Mouse (Mus musculus) heart, embryonic 12.5 days (tissue): ENCODE results near the gene Tspear. TPM values are rescaled to one million over a fixed set of nuclear protein-coding genes. Genes with fewer than 3 reads are reported as not detected.
"Not testable (repeated sequence)": the region's sequence is repeated elsewhere in the genome, so short reads cannot be mapped to it uniquely, and the experiment has no call there.

Experiments used
- ATAC-seq: fragments of 200-750 bp; cut with Nextera tagmentation; 2 replicates; pipeline ENCODE4 v1.8.0; 2017; ENCODE audit warnings: moderate TSS enrichment, moderate library complexity; ENCODE audit not compliant: insufficient number of reproducible peaks, low FRiP score
- H3K27ac ChIP-seq: fragments of 300-500 bp; sonication (generic); 2 replicates; pipeline ENCODE4 v1.5.1; 2016; ENCODE audit warnings: mild to moderate bottlenecking, moderate library complexity; ENCODE audit not compliant: poor library complexity, severe bottlenecking
- H3K27me3 ChIP-seq: fragments of 300-500 bp; sonication (generic); replicated peaks from 2 replicates; pipeline ENCODE4 v1.6.1; 2016; ENCODE audit warnings: mild to moderate bottlenecking, moderate library complexity
- H3K36me3 ChIP-seq: fragments of 300-500 bp; sonication (generic); 2 replicates; pipeline ENCODE4 v1.6.1; 2016; ENCODE audit warnings: mild to moderate bottlenecking, moderate library complexity
- H3K4me1 ChIP-seq: fragments of 300-500 bp; sonication (generic); replicated peaks from 2 replicates; pipeline ENCODE4 v1.6.1; 2016; ENCODE audit warnings: mild to moderate bottlenecking
- H3K4me2 ChIP-seq: fragments of 300-500 bp; sonication (generic); 2 replicates; pipeline ENCODE4 v1.6.1; 2016; ENCODE audit warnings: mild to moderate bottlenecking, moderate library complexity
- H3K4me3 ChIP-seq: fragments of 300-500 bp; sonication (generic); 2 replicates; pipeline ENCODE4 v1.5.1; 2016; ENCODE audit warnings: mild to moderate bottlenecking
- H3K9ac ChIP-seq: fragments of 300-500 bp; sonication (generic); 2 replicates; pipeline ENCODE4 v1.6.1; 2016; ENCODE audit warnings: mild to moderate bottlenecking, moderate library complexity
- H3K9me3 ChIP-seq: fragments of 300-500 bp; sonication (generic); replicated peaks from 2 replicates; pipeline ENCODE4 v1.6.1; 2016; ENCODE audit warnings: mild to moderate bottlenecking, moderate library complexity
- WGBS: fragments of 180-500 bp; shearing (Covaris S2); methylation state at CpG from one replicate; pipeline ENCODE4 v1.1.7; 2016; 5-methylcytosine and 5-hydroxymethylcytosine counted together
- polyA plus RNA-seq: library from polyadenylated mRNA; unstranded; fragments of >200 nt; fragmentation: Nextera tagmentation; extraction: Ambion mirVana; gene quantifications from 2 replicates; pipeline ENCODE4 v1.2.1, GENCODE M21; 2016

Gene Tspear
- polyA plus RNA-seq, 1 experiment from 2014 or later: not detected

DNA sequence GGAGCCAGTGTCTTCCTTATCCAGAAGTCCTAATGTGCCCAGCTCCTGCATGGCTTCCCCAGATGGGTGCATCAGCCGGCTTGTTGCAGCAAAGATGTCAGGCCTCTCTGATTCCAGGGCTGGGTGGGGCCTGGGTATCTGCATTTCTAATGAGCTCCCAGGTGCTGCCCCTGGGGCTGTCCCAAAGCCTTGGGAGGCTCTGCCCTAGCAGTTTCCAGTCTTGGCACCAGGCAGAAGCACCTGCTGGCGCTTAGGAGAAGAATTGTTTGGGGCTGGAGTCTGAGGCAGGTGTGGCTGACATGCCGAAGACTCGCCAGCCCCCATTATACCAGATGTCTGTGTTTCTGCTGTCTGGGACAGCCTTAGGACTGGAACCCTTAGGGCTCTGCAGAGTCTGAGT is 15.7 kb upstream of the Tspear start:
- H3K4me1 ChIP-seq: no peaks in the 10 kb centered on the region
- 76% methylated on average over 4 of the region's 4 CpGs for WGBS
- H3K9me3 ChIP-seq: no peaks in the 10 kb centered on the region; the same call in 1 of the 2 replicates
- H3K9ac ChIP-seq: no peak overlapping the region
- H3K4me2 ChIP-seq: no peak overlapping the region
- H3K27ac ChIP-seq: no peak overlapping the region
- H3K4me3 ChIP-seq: no peak overlapping the region
- no peak for ATAC-seq
- no peaks in the 10 kb centered on the region for H3K36me3 ChIP-seq
- H3K27me3 ChIP-seq: peaks cover 23% of the 10 kb centered on the region

DNA sequence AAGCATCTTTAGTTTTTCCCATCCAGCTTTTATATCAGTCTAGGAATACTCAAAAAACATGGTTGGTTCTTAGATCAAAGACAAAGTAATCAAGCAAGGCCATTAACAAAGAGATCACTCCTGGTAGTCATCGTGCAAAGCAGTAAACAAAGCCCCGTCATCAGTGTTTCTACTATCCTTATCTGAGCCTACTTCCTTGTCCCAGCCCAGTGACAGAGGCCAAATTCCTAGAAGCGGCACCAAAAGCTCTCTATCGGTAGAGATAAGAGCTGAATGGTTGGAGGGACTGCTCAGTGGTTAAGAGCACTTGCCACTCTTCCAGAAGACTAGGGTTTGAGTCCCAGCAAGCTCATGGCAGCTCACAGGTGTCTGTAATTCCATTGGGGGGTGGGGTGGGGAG is 14.8 kb upstream of the Tspear start:
- peaks cover 23% of the 10 kb centered on the region for H3K27me3 ChIP-seq
- peak; percentile 89 for ATAC-seq
- no peak overlapping the region for H3K27ac ChIP-seq

DNA sequence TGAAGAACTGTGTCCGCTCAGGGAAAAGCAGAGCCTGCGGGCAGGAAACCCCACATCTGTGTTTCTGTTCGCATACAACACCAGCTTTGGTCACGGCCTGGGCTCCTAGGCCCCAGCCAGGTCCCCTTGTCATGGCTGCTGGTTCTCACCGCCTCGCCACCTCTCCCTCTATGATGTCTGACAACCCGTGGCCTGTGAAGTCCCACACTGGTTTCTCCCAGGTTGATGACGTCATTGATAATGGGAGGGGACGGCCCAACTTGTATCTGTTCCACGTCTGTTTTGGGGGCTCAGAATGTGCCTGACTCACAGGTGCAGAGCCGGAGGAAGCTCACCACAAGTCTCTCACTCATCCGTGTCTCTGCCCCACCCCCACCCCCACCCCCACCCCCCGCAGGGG is 12.6 kb upstream of the Tspear start:
- Histone ChIP-seq H3K9ac (no peak overlapping the region), H3K36me3 (no peaks in the 10 kb centered on the region), H3K27me3 (peaks cover 42% of the 10 kb centered on the region), H3K4me2 (no peak overlapping the region), H3K4me3 (no peak overlapping the region), H3K9me3 (no peaks in the 10 kb centered on the region; the same call in 1 of the 2 replicates), H3K27ac (no peak overlapping the region), H3K4me1 (peaks cover 8% of the 10 kb centered on the region)
- WGBS: 55% methylated on average over 13 of the region's 13 CpGs
- no peak for ATAC-seq

More for the DNA sequence above, 14.8 kb upstream of the Tspear start:
- Histone ChIP-seq H3K4me2 (no peak overlapping the region), H3K4me3 (no peak overlapping the region), H3K9ac (no peak overlapping the region), H3K36me3 (no peaks in the 10 kb centered on the region), H3K4me1 (no peaks in the 10 kb centered on the region), H3K9me3 (no peaks in the 10 kb centered on the region; the same call in 1 of the 2 replicates)
- 12% methylated on average over 4 of the region's 4 CpGs for WGBS

DNA sequence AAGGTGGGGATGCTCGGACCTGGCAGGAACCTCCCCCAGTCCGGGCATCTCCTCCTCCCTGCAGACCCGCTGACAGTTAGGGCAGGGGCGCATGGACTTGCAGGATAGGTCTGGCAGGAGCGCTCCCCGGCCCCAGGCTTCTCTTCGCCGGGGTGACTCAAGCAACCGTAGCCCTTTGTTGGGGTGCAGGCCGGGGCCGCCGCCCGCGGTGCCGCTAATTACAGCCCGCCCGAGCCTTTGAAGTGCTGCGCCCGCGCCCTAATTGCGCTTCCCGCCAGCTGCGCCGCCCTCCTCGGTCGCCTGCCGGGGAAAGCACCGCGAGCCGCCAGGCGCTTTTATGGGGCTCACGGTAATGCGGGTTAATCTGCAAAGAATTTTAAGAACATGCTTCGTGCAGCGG is 8.8 kb upstream of the Tspear start:
- Histone ChIP-seq H3K9ac (no peak overlapping the region), H3K27ac (no peak overlapping the region), H3K4me1 (peaks cover 8% of the 10 kb centered on the region), H3K36me3 (no peaks in the 10 kb centered on the region), H3K27me3 (peaks cover 62% of the 10 kb centered on the region), H3K4me2 (peak overlapping the region; percentile 65), H3K9me3 (no peaks in the 10 kb centered on the region), H3K4me3 (peak overlapping the region; percentile 35)
- WGBS: 1% methylated on average over 35 of the region's 35 CpGs
- no peak for ATAC-seq

DNA sequence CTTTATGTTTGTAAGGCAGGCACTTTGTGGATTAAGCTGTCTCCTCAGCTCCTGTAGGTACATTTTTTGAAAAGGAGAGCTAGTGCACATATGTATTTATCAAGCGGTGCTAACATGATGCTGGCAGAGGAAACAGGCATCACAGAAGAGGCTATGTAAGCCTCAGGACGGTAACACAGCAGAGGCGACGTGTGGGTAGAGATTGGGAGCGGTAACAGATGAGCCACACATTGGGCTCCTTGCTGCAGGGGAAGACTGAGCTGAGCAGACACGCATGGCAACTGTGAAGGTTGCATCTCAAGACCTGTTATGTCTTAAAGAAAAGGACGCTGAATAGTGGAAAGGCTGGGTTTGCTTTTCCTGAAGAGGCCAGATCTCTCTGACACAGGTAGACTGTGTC is 3.4 kb upstream of the Tspear start:
- ATAC-seq: no peak
- H3K9me3 ChIP-seq: no peaks in the 10 kb centered on the region
- no peak overlapping the region for H3K27ac ChIP-seq
- no peak overlapping the region for H3K4me2 ChIP-seq
- no peaks in the 10 kb centered on the region for H3K36me3 ChIP-seq
- H3K4me3 ChIP-seq: no peak overlapping the region
- H3K27me3 ChIP-seq: peaks cover 81% of the 10 kb centered on the region
- H3K4me1 ChIP-seq: peaks cover 10% of the 10 kb centered on the region
- H3K9ac ChIP-seq: no peak overlapping the region
- WGBS: 68% methylated on average over 7 of the region's 7 CpGs

DNA sequence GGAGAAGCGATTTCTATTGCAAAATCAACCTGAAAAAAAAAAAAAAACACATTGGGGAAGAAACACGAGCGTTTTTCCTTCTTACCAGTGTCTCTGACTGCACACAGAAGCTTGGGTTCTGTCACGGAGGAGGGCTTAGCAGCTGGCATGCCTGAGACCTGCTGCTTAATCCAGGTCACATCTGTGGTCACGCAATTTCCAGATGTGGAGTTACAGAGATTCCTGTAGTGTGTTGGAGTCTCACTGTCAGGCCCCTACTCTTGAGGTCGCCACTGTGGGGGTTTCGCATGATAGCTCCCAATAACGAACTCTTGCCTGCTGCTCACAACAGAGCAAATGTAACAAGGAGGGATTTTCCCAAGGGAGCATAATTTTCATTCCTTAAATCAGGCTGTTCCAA is 2.2 kb upstream of the Tspear start:
- H3K9me3 ChIP-seq: no peaks in the 10 kb centered on the region
- H3K27me3 ChIP-seq: peaks cover 82% of the 10 kb centered on the region
- no peak overlapping the region for H3K27ac ChIP-seq
- H3K36me3 ChIP-seq: no peaks in the 10 kb centered on the region
- no peak for ATAC-seq
- peaks cover 10% of the 10 kb centered on the region; the same call in 1 of the 2 replicates for H3K4me1 ChIP-seq
- H3K4me3 ChIP-seq: no peak overlapping the region
- WGBS: 37% methylated on average over 8 of the region's 8 CpGs
- H3K4me2 ChIP-seq: no peak overlapping the region
- no peak overlapping the region for H3K9ac ChIP-seq

DNA sequence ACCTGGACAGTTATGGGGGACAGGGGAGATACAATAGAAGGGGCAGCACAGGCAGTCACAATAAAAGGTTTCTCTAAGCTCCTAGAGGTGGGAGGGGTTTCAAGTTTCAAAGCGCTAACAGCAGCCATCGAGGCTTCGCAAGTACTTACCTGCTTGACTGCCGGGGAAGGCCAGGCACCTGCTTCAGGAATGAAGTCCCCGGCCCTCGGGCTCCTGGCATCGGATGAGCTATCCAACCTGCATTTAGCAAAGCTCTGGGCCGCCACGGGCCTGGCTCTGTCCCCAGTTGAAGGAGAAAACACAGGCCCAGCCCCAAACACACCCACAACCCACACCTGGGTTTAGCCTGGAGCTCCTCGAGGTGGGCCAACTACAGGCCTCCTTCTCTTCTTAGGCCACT is 652 bp downstream of the Tspear start:
- 20% methylated on average over 10 of the region's 10 CpGs for WGBS
- H3K4me3 ChIP-seq: no peak overlapping the region
- H3K36me3 ChIP-seq: no peaks in the 10 kb centered on the region
- H3K27ac ChIP-seq: no peak overlapping the region
- H3K4me1 ChIP-seq: peaks cover 10% of the 10 kb centered on the region; the same call in 1 of the 2 replicates
- peaks cover 94% of the 10 kb centered on the region for H3K27me3 ChIP-seq
- ATAC-seq: no peak
- H3K4me2 ChIP-seq: no peak overlapping the region
- no peak overlapping the region for H3K9ac ChIP-seq
- H3K9me3 ChIP-seq: no peaks in the 10 kb centered on the region

DNA sequence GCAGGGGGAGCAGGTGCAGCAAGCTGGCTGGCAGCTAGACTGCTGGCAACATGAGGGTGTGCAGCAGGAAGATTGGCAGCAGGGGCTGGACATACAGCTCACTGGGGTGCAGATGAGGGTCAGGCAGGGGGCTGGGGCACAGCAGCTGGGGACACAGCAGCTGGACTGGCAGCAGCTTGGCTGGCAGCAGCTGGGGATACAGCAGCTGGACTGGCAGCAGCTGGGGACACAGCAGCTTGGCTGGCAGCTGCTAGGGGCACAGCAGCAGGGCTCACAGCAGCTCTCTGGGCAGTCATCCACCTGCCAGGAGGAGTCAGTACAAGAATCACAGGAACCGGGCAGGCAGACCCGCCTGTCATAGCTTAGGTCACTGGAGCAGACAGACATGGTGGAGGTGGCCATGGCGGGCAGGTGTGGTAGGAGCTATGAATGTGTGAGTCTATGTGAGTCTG is 4.0 kb downstream of the Tspear start, which contains the start of gene Gm19402:
Gene Gm19402, minus strand, starts transcription at position 402 of the 452 bp plus-strand sequence.
- not testable (repeated sequence) for H3K36me3 ChIP-seq, H3K4me2 ChIP-seq, ATAC-seq, H3K27ac ChIP-seq, H3K4me3 ChIP-seq, H3K9ac ChIP-seq, H3K9me3 ChIP-seq, H3K4me1 ChIP-seq
- 69% methylated on average over 3 of the region's 3 CpGs for WGBS
- H3K27me3 ChIP-seq: peaks cover 77% of the 10 kb centered on the region

DNA sequence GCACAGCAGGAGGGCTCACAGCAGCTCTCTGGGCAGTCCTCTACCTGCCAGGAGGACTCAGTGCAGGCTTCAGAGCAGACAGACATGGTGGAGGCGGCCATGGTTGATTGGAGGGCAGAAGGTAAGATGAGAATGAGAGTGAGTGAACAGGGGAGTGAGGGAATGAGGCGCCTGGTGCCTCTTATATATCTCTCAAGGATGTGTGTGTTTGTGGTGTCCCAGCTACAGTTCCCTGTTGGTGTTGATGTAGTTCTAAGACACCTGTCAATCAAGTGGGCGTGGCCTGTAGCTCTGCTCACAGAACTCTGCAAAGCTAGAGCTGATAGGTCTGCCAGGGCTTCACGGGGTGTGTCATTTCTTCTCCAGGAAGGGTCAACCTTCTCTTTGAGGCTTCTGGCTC is 10.8 kb downstream of the Tspear start, which contains the start of gene Gm9508:
Gene Gm9508, minus strand, starts transcription at position 101 of the 400 bp plus-strand sequence.
- no peak for ATAC-seq
- H3K4me1 ChIP-seq: no peaks in the 10 kb centered on the region
- peaks cover 3% of the 10 kb centered on the region; the same call in 1 of the 2 replicates for H3K9me3 ChIP-seq
- no peak within 1 kb of the TSS for H3K27ac ChIP-seq
- H3K4me3 ChIP-seq: no peak within 1 kb of the TSS
- no peak within 1 kb of the TSS for H3K9ac ChIP-seq
- H3K36me3 ChIP-seq: no peaks in the 10 kb centered on the region
- H3K27me3 ChIP-seq: peaks cover 19% of the 10 kb centered on the region
- 26% methylated on average over 4 of the region's 4 CpGs for WGBS
- no peak within 1 kb of the TSS for H3K4me2 ChIP-seq

DNA sequence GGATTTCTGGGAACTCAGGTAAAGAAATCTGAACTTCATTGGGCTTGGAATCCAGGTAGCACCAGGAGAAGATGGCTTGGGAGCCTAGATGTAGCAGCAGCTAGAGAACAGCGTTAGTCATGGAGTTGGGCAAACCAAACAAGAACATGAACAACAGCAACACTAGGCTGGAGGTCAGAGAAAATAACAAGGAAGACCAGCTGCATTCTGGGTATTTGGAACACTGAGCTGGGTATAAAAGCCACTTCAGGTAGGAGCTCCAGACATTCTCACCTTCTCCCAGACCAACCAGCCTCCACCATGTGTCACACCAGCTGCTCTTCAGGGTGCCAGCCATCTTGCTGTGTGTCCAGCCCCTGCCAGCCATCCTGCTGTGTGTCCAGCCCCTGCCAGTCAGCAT is 20.0 kb downstream of the Tspear start, which contains the start of gene Gm10272:
Gene Gm10272, plus strand, starts transcription at position 301 of the 400 bp plus-strand sequence.
- H3K36me3 ChIP-seq: no peaks in the 10 kb centered on the region
- no peak for ATAC-seq
- WGBS: 95% methylated on average over 1 of the region's 1 CpGs
- no peak within 1 kb of the TSS for H3K4me3 ChIP-seq
- H3K4me2 ChIP-seq: no peak within 1 kb of the TSS
- no peak within 1 kb of the TSS for H3K27ac ChIP-seq
- peaks cover 18% of the 10 kb centered on the region; the same call in 1 of the 2 replicates for H3K9me3 ChIP-seq
- no peak within 1 kb of the TSS for H3K9ac ChIP-seq
- no peaks in the 10 kb centered on the region for H3K27me3 ChIP-seq
- no peaks in the 10 kb centered on the region for H3K4me1 ChIP-seq

DNA sequence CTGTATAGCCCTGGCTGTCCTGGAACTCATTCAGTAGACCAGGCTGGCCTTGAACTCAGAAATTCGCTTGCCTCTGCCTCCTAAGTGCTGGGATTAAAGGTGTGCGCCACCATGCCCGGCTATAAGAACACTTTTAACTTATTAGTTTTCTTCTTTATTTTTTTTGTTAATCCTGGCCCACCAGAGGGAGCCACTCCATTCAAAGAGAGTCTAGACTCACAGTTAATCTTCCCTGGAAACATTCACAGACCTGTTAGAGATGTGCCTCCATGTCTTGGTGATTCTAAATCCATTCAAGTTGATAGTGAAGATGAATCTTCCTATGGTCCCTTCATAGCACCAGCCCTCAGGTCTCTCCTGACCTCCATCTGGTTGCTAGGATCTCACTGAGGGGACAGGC is 23.5 kb downstream of the Tspear start:
- no peaks in the 10 kb centered on the region for H3K27me3 ChIP-seq
- ATAC-seq: no peak
- no peak overlapping the region for H3K4me3 ChIP-seq
- H3K36me3 ChIP-seq: no peaks in the 10 kb centered on the region
- no peak overlapping the region for H3K4me2 ChIP-seq
- no peak overlapping the region for H3K27ac ChIP-seq
- H3K9me3 ChIP-seq: 0 out of 2 replicates have a peak, but pooled peaks cover 13% of the 10 kb centered on the region
- no peak overlapping the region for H3K9ac ChIP-seq
- WGBS: 73% methylated on average over 3 of the region's 3 CpGs
- H3K4me1 ChIP-seq: no peaks in the 10 kb centered on the region

DNA sequence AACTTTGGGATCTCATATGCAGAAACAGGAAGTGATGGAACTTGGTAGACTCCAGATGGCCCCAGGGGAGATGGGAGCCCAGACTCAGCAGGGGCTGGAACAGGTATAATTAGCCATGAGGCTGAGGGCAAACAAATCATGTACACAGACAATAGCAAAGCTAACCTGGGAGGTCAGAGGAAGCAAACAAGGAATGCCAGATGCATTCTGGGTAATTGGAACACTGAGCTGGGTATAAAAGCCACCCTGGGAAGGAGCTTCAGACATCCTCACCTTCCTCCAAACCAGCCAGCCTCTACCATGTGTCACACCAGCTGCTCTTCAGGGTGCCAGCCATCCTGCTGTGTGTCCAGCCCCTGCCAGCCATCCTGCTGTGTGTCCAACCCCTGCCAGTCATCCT is 24.8 kb downstream of the Tspear start, which contains the start of gene Gm10024:
Gene Gm10024, plus strand, starts transcription at position 301 of the 400 bp plus-strand sequence.
- H3K27me3 ChIP-seq, H3K4me1 ChIP-seq, H3K36me3 ChIP-seq, H3K9ac ChIP-seq, H3K4me2 ChIP-seq, H3K27ac ChIP-seq, ATAC-seq, H3K4me3 ChIP-seq: not testable (repeated sequence)
- 0 out of 2 replicates have a peak, but pooled peaks cover 13% of the 10 kb centered on the region for H3K9me3 ChIP-seq
